Mouse (Mus musculus) heart, adult 2 months (tissue): Measurements from ENCODE around the gene Dhx57.

ENCODE experiments used
- CTCF ChIP-seq: fragments of 200-600 bp; IDR thresholded peaks from 2 replicates; pipeline ENCODE4 v1.8.1; 2022; ENCODE audit warnings: antibody characterized with exemption, mild to moderate bottlenecking, moderate library complexity
- EP300 ChIP-seq: fragments of 200-500 bp; IDR thresholded peaks from 2 replicates; pipeline ENCODE4 v1.6.1; 2011; ENCODE audit warnings: low read depth, low read length, control low read depth; ENCODE audit not compliant: insufficient read depth
- POLR2A ChIP-seq: fragments of 200-500 bp; IDR thresholded peaks from 2 replicates; pipeline ENCODE4 v1.6.1; 2011; ENCODE audit warnings: mild to moderate bottlenecking, low read depth, low read length, control low read depth; ENCODE audit not compliant: insufficient read depth

GRCm38 (mm10) chr17:80254421-80254820, 35.9 kb downstream of the Dhx57 start:
- TF ChIP-seq CTCF, result no peak
- no peak for TF ChIP-seq POLR2A
- TF ChIP-seq EP300, result no peak
